Mouse (Mus musculus) neural tube, embryonic 13.5 days (tissue): ENCODE measurements at regions not wholly inside any gene's neighbourhood (a gene's known extent, or its start where the extent isn't known, plus 50 kb on each side); places are given as distances from the start of the nearest gene placed in this dataset.

Experiments
- ATAC-seq: fragments of 200-750 bp; cut with Nextera tagmentation; 2 replicates; pipeline ENCODE4 v1.8.0; 2017; ENCODE audit warnings: low read depth, mild to moderate bottlenecking, moderate TSS enrichment, moderate library complexity
- H3K27ac ChIP-seq: fragments of 300-500 bp; sonication (generic); replicated peaks from 2 replicates; pipeline ENCODE4 v1.5.1; 2015; ENCODE audit warnings: moderate library complexity, mild to moderate bottlenecking, inconsistent platforms
- H3K27me3 ChIP-seq: fragments of 300-500 bp; sonication (generic); 2 replicates; pipeline ENCODE4 v1.6.1; 2015; ENCODE audit warnings: mild to moderate bottlenecking, inconsistent platforms
- H3K36me3 ChIP-seq: fragments of 300-500 bp; sonication (generic); 2 replicates; pipeline ENCODE4 v1.6.1; 2015; ENCODE audit warnings: mild to moderate bottlenecking, inconsistent platforms
- H3K4me1 ChIP-seq: fragments of 300-500 bp; sonication (generic); replicated peaks from 2 replicates; pipeline ENCODE4 v1.6.1; 2015; ENCODE audit warnings: inconsistent platforms
- H3K4me2 ChIP-seq: fragments of 300-500 bp; sonication (generic); 2 replicates; pipeline ENCODE4 v1.6.1; 2015; ENCODE audit warnings: inconsistent platforms, mild to moderate bottlenecking, moderate library complexity
- H3K4me3 ChIP-seq: fragments of 300-500 bp; sonication (generic); 2 replicates; pipeline ENCODE4 v1.5.1; 2015; ENCODE audit warnings: mild to moderate bottlenecking, inconsistent platforms
- H3K9ac ChIP-seq: fragments of 300-500 bp; sonication (generic); 2 replicates; pipeline ENCODE4 v1.6.1; 2015; ENCODE audit warnings: moderate library complexity, mild to moderate bottlenecking, inconsistent platforms
- H3K9me3 ChIP-seq: fragments of 300-500 bp; sonication (generic); 2 replicates; pipeline ENCODE4 v1.6.1; 2016; ENCODE audit warnings: inconsistent platforms
- WGBS: fragments of 180-500 bp; shearing (Covaris S2); methylation state at CpG from one replicate; pipeline ENCODE4 v1.1.7; 2015; 5-methylcytosine and 5-hydroxymethylcytosine counted together

GRCm38 (mm10) chr2:118013156-118013555, 98.5 kb upstream of the Thbs1 start:
- WGBS = 89% methylated on average over 3 of the region's 3 CpGs
- no peak overlapping the region for H3K27ac ChIP-seq
- no peaks in the 10 kb centered on the region for H3K36me3 ChIP-seq
- ATAC-seq = no peak
- H3K4me2 ChIP-seq = no peak overlapping the region
- no peaks in the 10 kb centered on the region for H3K4me1 ChIP-seq
- no peak overlapping the region for H3K9ac ChIP-seq
- no peak overlapping the region for H3K4me3 ChIP-seq
- no peaks in the 10 kb centered on the region for H3K27me3 ChIP-seq
- no peaks in the 10 kb centered on the region for H3K9me3 ChIP-seq

- H3K9ac ChIP-seq = no peak overlapping the region
- H3K27ac ChIP-seq = no peak overlapping the region
- no peaks in the 10 kb centered on the region for H3K36me3 ChIP-seq
- H3K4me1 ChIP-seq = no peaks in the 10 kb centered on the region
- H3K9me3 ChIP-seq = no peaks in the 10 kb centered on the region
- no peak for ATAC-seq
- no peak overlapping the region for H3K4me3 ChIP-seq
- H3K4me2 ChIP-seq = no peak overlapping the region
- H3K27me3 ChIP-seq = no peaks in the 10 kb centered on the region
- WGBS = 82% methylated on average over 1 of the region's 1 CpGs
These were observed 96.5 kb upstream of the Thbs1 start for GRCm38 (mm10) chr2:118015182-118015581.

- ATAC-seq = no peak
- Histone ChIP-seq H3K4me2 (no peak overlapping the region), H3K27ac (no peak overlapping the region), H3K36me3 (no peaks in the 10 kb centered on the region), H3K4me3 (no peak overlapping the region), H3K4me1 (no peaks in the 10 kb centered on the region), H3K27me3 (no peaks in the 10 kb centered on the region), H3K9ac (no peak overlapping the region), H3K9me3 (no peaks in the 10 kb centered on the region)
- 78% methylated on average over 6 of the region's 6 CpGs for WGBS
These were observed 85.6 kb upstream of the Thbs1 start for GRCm38 (mm10) chr2:118025829-118026735.

- WGBS = 72% methylated on average over 1 of the region's 1 CpGs
- Histone ChIP-seq H3K9ac (no peak overlapping the region), H3K27me3 (no peaks in the 10 kb centered on the region), H3K27ac (no peak overlapping the region), H3K4me2 (no peak overlapping the region), H3K4me1 (no peaks in the 10 kb centered on the region), H3K36me3 (no peaks in the 10 kb centered on the region), H3K9me3 (no peaks in the 10 kb centered on the region), H3K4me3 (no peak overlapping the region)
- no peak for ATAC-seq
These were observed 82.8 kb upstream of the Thbs1 start for GRCm38 (mm10) chr2:118028881-118029280.

- WGBS = 75% methylated on average over 1 of the region's 1 CpGs
- ATAC-seq = no peak
- H3K36me3 ChIP-seq = no peaks in the 10 kb centered on the region
- no peaks in the 10 kb centered on the region for H3K4me1 ChIP-seq
- H3K4me2 ChIP-seq = no peak overlapping the region
- no peak overlapping the region for H3K4me3 ChIP-seq
- no peak overlapping the region for H3K9ac ChIP-seq
- no peaks in the 10 kb centered on the region for H3K27me3 ChIP-seq
- no peak overlapping the region for H3K27ac ChIP-seq
- H3K9me3 ChIP-seq = no peaks in the 10 kb centered on the region
These were observed 82.1 kb upstream of the Thbs1 start for GRCm38 (mm10) chr2:118029470-118030108.

- Histone ChIP-seq H3K27me3 (no peaks in the 10 kb centered on the region), H3K9me3 (no peaks in the 10 kb centered on the region), H3K9ac (no peak overlapping the region), H3K4me2 (no peak overlapping the region), H3K4me3 (no peak overlapping the region), H3K4me1 (no peaks in the 10 kb centered on the region), H3K36me3 (no peaks in the 10 kb centered on the region), H3K27ac (no peak overlapping the region)
- 79% methylated on average over 2 of the region's 2 CpGs for WGBS
- no peak for ATAC-seq
These were observed 80.0 kb upstream of the Thbs1 start for GRCm38 (mm10) chr2:118031662-118032061.

- no peak overlapping the region for H3K4me3 ChIP-seq
- no peaks in the 10 kb centered on the region for H3K27me3 ChIP-seq
- H3K27ac ChIP-seq = no peak overlapping the region
- WGBS = 90% methylated on average over 4 of the region's 4 CpGs
- no peak overlapping the region for H3K4me2 ChIP-seq
- no peak for ATAC-seq
- no peaks in the 10 kb centered on the region for H3K36me3 ChIP-seq
- no peaks in the 10 kb centered on the region for H3K4me1 ChIP-seq
- H3K9ac ChIP-seq = no peak overlapping the region
- no peaks in the 10 kb centered on the region for H3K9me3 ChIP-seq
These were observed 78.3 kb upstream of the Thbs1 start for GRCm38 (mm10) chr2:118033377-118033776.

GRCm38 (mm10) chr2:118034026-118034425, 77.7 kb upstream of the Thbs1 start:
- 87% methylated on average over 3 of the region's 3 CpGs for WGBS
- H3K4me1 ChIP-seq = no peaks in the 10 kb centered on the region
- no peak overlapping the region for H3K4me2 ChIP-seq
- H3K36me3 ChIP-seq = no peaks in the 10 kb centered on the region
- no peak overlapping the region for H3K9ac ChIP-seq
- H3K27ac ChIP-seq = no peak overlapping the region
- no peak for ATAC-seq
- H3K9me3 ChIP-seq = no peaks in the 10 kb centered on the region
- no peak overlapping the region for H3K4me3 ChIP-seq
- no peaks in the 10 kb centered on the region for H3K27me3 ChIP-seq

GRCm38 (mm10) chr2:118035333-118035732, 76.3 kb upstream of the Thbs1 start:
- no peaks in the 10 kb centered on the region for H3K9me3 ChIP-seq
- H3K4me1 ChIP-seq = peaks cover 4% of the 10 kb centered on the region; the same call in 1 of the 2 replicates
- no peaks in the 10 kb centered on the region for H3K36me3 ChIP-seq
- H3K4me2 ChIP-seq = no peak overlapping the region
- no peak for ATAC-seq
- no peak overlapping the region for H3K4me3 ChIP-seq
- H3K27ac ChIP-seq = no peak overlapping the region
- H3K9ac ChIP-seq = no peak overlapping the region
- H3K27me3 ChIP-seq = no peaks in the 10 kb centered on the region
- 100% methylated on average over 1 of the region's 1 CpGs for WGBS

GRCm38 (mm10) chr2:118038859-118039818, 72.5 kb upstream of the Thbs1 start:
- WGBS = 90% methylated on average over 16 of the region's 16 CpGs

GRCm38 (mm10) chr2:118039819-118040206, 71.9 kb upstream of the Thbs1 start:
- no peak overlapping the region for H3K27ac ChIP-seq
- no peaks in the 10 kb centered on the region for H3K36me3 ChIP-seq
- H3K4me1 ChIP-seq = peaks cover 4% of the 10 kb centered on the region; the same call in 1 of the 2 replicates
- no peak overlapping the region for H3K4me3 ChIP-seq
- no peaks in the 10 kb centered on the region for H3K9me3 ChIP-seq
- no peaks in the 10 kb centered on the region for H3K27me3 ChIP-seq
- H3K9ac ChIP-seq = no peak overlapping the region
- WGBS = 56% methylated on average over 4 of the region's 4 CpGs
- no peak overlapping the region for H3K4me2 ChIP-seq
- ATAC-seq = no peak

More at GRCm38 (mm10) chr2:118038859-118039818, 72.5 kb upstream of the Thbs1 start:
- peaks cover 4% of the 10 kb centered on the region; the same call in 1 of the 2 replicates for H3K4me1 ChIP-seq
- H3K9ac ChIP-seq = no peak overlapping the region
- no peaks in the 10 kb centered on the region for H3K9me3 ChIP-seq
- no peak overlapping the region for H3K4me2 ChIP-seq
- no peak overlapping the region for H3K4me3 ChIP-seq
- no peaks in the 10 kb centered on the region for H3K27me3 ChIP-seq
- H3K36me3 ChIP-seq = no peaks in the 10 kb centered on the region
- no peak overlapping the region for H3K27ac ChIP-seq
- no peak for ATAC-seq
